Mouse (Mus musculus) ES-E14 (cell line): ENCODE data around the gene Nav1.

ENCODE experiments used
- HCFC1 ChIP-seq: IDR thresholded peaks from 2 replicates; pipeline ENCODE4 v1.6.1; 2012; ENCODE audit warnings: low read length, inconsistent platforms, borderline replicate concordance; ENCODE audit not compliant: insufficient read depth
- ZC3H11A ChIP-seq: IDR thresholded peaks from 2 replicates; pipeline ENCODE4 v1.6.1; 2012; ENCODE audit warnings: low read depth, mild to moderate bottlenecking, inconsistent platforms, low read length, borderline replicate concordance

DNA sequence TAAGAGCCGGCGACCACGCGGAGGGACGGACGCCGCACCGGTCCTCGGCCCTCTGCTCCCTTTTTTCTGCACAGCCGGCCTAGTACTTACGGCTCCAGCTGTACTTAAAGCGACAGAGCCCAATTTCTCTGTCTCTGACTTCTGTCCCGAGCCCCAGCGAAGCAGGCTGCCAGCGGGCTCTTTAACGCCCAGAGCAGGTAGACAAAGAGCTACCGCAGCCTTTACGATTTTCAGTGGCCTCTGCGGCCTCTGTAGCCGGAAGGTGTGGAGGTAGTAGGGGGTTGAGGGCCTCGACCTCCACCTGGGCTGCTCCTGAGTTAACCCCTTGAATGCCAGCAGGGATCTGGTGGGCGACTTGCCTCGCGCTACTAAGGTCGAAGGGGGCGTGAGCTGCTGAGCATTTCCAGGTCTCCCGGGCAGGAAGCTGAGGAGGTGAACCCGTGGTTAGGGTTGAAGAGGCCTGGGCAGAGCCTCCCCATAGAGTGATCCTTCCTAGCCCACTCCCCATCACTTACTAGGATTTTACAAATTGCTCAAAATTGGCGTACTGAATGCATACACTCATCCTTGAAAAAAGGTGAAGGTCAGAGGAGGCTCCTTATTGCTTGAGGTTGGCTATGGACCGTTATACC, 96.6 kb downstream of the Nav1 start:
- no peak for TF ChIP-seq ZC3H11A
- TF ChIP-seq HCFC1, result no peak
